Mouse (Mus musculus) hindlimb bud, embryonic 11.5 days (tissue): ENCODE measurements around the gene Gon4l.

Experiments used
- DNase-seq: peaks from one replicate; pipeline ENCODE4 v3.0.0-alpha.2; 2012; ENCODE audit warnings: low read depth, low spot score; ENCODE audit errors: extremely low spot score

Gon4l gene

DNA sequence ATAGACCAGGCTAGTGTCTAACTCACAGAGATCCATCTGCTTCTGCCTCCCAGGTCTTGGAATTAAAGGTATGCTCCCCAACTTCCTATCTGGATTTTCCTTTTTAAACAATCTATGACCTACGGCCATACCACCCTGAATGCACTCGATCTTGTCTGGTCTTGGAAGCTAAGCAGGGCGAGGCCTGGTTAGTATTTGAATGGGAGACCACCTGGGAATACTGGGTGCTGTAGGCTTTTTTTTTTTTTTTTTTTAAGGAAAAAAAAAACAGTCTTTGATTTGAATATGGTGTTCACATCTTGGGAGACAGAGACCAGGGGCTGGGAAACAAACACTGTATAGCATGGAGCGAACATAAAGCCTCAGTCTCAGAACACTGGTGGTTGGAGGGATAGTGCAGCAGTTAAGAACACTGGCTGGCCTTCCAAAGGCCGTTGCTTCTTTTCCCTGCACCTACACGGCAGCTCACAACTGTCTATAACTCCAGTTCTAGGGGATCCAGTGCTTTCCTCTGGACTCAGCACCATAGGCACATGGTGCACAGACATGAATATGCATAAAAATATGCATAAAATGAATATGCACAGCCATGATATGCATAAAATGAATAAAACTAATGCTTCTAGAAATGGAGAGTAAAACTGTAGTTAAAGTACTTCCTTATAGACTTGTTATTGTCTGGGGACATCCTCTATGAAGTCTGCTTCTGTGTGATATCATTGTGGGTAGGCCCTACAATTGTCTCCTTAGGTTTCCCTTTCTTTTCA, 71.5 kb downstream of the Gon4l start:
- no peak for DNase-seq

GRCm38 (mm10) chr3:88912585-88912984, 77.6 kb downstream of the Gon4l start:
- no peak for DNase-seq

DNA sequence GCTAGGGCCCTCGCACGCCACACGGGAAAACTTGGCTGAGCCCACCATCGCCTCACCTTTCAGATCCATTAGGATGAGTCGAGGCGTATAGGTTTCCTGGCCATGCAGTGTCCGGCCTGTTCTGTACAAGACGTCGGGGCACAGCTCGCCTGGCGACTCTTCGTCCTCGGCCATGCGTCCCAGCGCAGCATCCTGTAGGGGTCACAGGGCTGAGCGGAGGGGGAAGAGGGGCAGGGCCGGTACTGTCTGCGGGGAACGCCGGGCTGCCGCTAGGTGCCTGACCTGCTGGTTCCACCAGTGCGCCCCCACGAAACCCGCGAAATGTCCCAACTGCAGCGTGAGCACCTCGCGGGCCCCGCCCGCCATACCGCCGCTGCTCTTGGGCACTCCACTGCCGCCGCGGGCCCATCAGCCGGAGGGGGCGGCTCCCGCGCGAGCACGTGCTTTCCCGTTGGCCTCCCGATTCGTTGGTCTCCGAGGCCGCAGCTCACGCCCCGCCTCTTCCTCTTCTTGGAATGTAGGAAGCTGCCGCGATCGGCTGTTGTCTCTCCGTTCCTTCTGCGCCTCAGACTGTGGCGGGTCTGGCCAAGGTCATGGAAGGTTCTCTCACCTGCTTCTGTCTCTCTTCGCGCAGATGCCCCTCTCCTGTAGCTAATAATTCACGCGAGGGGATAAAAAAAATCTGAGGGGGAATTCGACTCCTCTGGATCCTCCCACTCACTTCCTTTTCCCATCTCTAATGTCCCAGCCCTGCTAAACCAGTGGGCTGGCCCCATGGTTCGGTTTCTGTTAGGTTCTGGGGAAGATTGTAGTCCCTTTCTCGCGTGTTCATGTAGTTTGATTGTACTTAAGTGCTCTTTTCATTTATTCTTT, 78.7 kb downstream of the Gon4l start, which contains the start of gene Msto1:
Gene Msto1, minus strand, starts transcription at position 489 of the 873 bp plus-strand sequence.
- peak; percentile 56 for DNase-seq

DNA sequence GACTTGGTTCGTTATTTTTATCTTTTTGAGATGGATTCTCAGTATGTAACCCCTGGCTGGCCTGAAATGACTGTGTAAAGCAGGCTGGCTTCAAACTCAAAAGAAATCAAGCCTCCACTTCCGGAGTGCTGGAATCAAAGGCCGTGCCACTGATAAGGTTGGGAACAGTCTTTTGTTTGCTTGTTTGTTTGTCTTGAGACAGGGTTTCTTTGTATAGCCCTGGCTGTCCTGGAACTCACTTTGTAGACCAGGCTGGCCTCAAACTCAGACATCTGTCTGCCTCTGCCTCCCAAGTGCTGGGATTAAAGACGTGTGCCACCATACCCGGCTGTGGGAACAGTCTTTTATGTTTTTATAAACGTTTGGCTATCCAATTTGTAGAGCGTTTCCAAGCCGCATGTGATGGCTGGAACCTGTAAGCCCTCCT, 79.4 kb downstream of the Gon4l start:
- no peak for DNase-seq

DNA sequence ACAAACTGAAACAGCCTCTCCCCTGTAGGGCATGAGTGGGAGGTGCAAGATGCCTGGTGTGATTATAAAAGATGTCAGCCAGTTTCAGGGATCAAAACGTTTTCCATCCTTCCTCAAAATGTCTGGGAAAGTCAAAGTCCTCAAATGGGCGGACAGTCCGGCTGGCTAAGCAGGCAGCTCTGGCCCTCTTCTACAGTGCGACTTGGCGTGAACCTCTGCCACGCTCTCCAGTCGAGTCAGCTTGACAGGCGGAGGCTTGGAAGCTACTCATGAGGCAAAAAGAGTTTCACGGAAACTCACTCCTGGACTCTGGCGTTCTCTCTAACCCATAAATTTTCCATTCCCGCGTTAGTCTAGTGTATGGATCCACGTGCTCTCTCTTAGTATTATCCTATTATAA, 84.0 kb downstream of the Gon4l start:
- DNase-seq, result no peak

- no peak for DNase-seq
Observed at GRCm38 (mm10) chr3:88921411-88921810, 86.4 kb downstream of the Gon4l start.

DNA sequence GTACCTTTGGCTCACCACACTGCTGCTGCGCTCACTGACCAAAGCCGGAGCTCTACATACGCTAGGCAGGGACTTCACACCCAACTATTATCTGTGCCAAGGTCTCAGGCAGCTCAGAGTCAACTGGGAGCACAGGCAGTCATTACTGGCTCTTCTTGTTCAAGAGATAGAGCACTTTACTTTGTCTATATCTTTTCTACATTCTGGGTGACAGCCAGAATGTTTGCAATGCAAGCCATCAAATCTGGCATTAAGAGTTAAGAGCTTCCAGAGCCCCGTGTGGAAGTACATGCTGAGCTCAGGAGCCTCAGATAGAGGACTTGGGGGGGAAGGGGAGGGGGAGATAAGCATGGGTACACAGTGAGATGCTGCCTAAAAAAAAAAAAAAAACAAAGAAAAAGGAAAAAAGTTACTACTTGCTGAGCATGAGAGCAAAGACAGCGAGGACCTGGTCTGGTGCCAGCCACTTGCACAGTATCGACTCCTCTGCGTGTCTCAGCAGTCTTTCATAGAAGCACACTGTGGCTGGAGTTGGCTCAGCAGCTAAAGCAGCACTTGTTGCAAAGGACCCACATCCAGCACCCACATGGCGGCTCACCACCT, 89.1 kb downstream of the Gon4l start:
- DNase-seq, result no peak

DNA sequence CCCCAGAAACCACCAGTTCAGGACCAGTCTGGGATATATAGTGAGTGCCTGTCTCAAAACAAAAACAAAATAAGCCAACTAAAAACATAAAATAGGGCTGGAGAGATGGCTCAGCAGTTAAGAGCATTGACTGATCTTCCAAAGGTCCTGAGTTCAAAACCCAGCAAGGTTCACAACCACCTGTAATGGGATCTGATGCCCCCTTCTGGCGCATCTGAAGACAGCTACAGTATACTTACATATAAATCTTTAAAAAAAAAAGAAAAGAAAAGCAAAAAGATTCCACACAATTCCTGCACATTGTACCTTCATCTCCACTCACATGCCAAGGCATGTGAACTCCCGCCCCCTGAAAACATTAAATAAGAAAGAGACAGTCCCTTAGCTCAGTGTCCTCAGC, 90.6 kb downstream of the Gon4l start:
- no peak for DNase-seq

DNA sequence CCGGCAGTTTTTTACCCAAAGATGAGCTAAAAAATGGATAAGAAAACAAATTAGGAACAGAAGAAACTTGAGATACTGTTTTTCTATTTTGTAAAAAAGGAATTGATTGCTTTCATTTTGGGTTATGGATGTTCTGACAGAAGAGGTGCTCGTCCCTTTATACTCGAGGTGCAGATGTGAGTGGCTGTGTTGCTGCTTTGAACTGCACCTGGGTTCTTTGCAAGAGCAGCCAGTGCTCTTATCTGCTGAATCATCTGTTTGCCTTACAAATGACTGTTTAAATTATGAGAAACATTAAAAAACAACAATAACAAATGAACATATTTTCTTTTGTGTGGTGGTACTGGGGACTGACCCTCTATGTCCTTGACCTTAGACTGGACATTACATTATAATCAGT, 94.5 kb downstream of the Gon4l start:
- no peak for DNase-seq

GRCm38 (mm10) chr3:88939071-88939470, 104.0 kb downstream of the Gon4l start:
- no peak for DNase-seq

DNA sequence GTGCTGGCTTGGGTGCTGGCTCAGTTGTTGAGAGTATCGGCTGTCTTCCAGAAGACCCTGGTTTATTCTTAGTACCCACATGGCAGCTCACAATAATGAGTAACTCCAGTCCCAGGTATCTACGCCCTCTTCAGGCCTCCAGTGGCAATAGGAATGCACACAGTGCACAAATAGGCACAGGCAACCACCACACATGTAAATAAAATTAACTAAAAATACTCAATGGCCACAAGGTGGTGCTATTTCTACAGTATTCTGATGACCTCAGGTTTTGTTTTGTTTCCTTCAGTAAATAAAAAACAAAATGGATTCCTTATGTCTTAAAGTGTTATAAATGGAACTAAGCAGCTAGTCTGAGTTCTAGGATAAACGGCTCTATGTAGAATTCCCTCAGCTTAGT, 104.7 kb downstream of the Gon4l start:
- peak; percentile 49 for DNase-seq

GRCm38 (mm10) chr3:88942316-88942880, 107.4 kb downstream of the Gon4l start:
- DNase-seq, result no peak

- DNase-seq, result no peak
Observed at GRCm38 (mm10) chr3:88944109-88944508, 109.1 kb downstream of the Gon4l start.

DNA sequence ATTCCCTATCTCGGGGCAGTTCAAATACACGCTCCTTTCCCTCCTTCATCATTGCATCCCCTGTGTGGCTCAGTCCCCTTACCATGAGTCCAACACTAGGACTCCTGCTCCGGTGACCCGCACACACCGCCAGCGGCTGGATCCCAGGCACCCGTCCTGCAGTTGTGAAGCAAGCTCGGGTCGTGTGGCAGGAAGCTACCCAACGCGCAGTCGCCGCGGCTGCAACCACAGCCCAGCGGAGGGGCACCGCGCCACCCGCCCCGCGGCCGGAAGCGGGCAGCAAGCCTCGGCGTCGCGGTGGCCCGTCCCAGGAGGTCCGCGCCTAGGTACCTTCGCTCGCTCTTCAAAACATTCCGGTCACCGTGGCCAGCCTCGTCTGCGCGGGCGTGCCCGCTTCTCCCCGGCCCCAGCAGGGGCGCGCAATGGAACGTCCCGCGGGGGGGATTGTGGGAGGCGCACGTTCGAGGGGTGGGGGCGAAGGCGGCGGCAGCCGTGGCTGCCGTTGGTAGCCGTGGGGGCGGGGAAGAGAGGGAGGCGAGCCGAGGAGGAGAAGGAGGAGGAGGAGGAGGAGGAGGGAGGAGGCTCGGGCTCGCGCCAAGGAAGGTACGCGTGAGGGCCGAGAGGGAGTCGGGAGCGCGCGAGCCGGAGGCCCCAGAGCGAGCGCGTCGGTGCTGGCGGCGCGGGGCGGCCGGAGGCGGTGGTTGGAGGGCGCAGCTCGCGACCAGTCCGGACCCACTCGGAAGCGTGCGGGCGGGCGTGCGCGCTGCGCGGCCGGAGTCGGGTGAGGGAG, 115.0 kb downstream of the Gon4l start:
- DNase-seq, result peak; percentile 35

GRCm38 (mm10) chr3:88950576-88951326, 115.7 kb downstream of the Gon4l start, which contains the start of the genes Ash1l and Dap3:
TSS of gene Ash1l (plus strand) at chr3:88950622.
TSS of gene Dap3 (minus strand) at chr3:88951181.
- DNase-seq, result peak; percentile 22

DNA sequence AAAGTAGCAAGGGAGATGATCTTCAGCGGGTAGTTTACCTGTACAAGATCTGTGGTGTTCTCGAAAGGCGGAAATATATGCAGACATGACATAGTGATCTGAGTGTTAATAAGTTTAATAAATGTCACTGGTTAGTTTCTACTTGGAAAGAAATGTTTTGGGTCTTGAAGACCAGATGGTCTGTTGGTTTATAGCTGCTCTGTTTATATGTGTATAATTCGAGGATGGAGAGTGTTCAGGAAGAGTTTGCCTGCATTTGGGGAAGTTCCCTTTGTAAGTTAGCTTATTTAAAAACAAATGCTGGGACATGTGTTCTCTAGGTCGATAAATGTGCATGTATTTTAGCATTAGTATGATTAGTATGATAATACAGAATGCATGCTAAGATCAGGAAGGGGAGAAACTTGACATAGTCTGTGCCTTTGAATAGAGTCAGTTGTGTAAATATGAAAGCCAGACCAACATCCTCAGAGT, 116.3 kb downstream of the Gon4l start:
- DNase-seq, result peak; percentile 10

- DNase-seq, result no peak
Observed at GRCm38 (mm10) chr3:88953246-88953645, 118.2 kb downstream of the Gon4l start.

GRCm38 (mm10) chr3:88953736-88954135, 118.7 kb downstream of the Gon4l start:
- DNase-seq, result no peak
